In genomic region chr3:81023568-81023967, GRCm38 (mm10) we compare ENCODE assay signal across 20 mouse cellular contexts. TPM values are rescaled to one million over a fixed set of nuclear protein-coding genes. Genes with fewer than 3 reads are reported as not detected.
DNase-seq lines count a peak whose midpoint lies in the region; ATAC-seq lines count a peak whose summit lies in the region.
"Had no signal": no experiment of that assay in that cellular context is flagged by ENCODE, and none has a peak within 500 bp of the region (broad histone marks: within the 10 kb centered on the region; RNA-seq: fewer than 3 reads in every experiment).

No protein-coding gene starts in this region.

- H3K9ac ChIP-seq in forebrain, embryonic 11.5 days (ENCODE audit: low read length) = no peak overlapping the region
- no peak overlapping the region for H3K9ac ChIP-seq in forebrain, embryonic 12.5 days
- H3K9ac ChIP-seq in neural tube, embryonic 12.5 days = no peak overlapping the region
- no peak overlapping the region for H3K9ac ChIP-seq in midbrain, embryonic 13.5 days (replicated peaks)
- H3K9ac ChIP-seq: embryonic facial prominence, embryonic 15.5 days; heart, embryonic 15.5 days; liver, embryonic 15.5 days had no signal

- no peak for DNase-seq in forebrain, embryonic 11.5 days (ENCODE audit: low spot score)
- no peak for DNase-seq in neural tube, embryonic 10.5 days (ENCODE audit: extremely low spot score, low spot score)
- DNase-seq in adipocyte (ENCODE audit: low spot score) = no peak
- DNase-seq in yolk sac, embryonic 10.5 days (ENCODE audit: low spot score) = no peak
- no peak for DNase-seq in thymus, postnatal 14 days
- DNase-seq: adrenal gland, postnatal 25 days; cerebellum, adult 18-20 months; cerebellum, postnatal 25 days; gastrocnemius, postnatal 36 days; heart, postnatal 4 days; kidney, adult 11 months; layer of hippocampus, postnatal 36 days had no signal

- 42% methylated on average over 1 of the region's 1 CpGs for WGBS in forebrain, embryonic 11.5 days
- 23% methylated on average over 1 of the region's 1 CpGs for WGBS in forebrain, embryonic 12.5 days
- WGBS in neural tube, embryonic 12.5 days = 33% methylated on average over 1 of the region's 1 CpGs
- WGBS in midbrain, embryonic 13.5 days = 10% methylated on average over 1 of the region's 1 CpGs

- no peak overlapping the region for H3K4me2 ChIP-seq in forebrain, embryonic 11.5 days (ENCODE audit: low read depth, low read length, severe bottlenecking)
- no peak overlapping the region for H3K4me2 ChIP-seq in forebrain, embryonic 12.5 days
- H3K4me2 ChIP-seq in neural tube, embryonic 12.5 days (replicated peaks) = no peak overlapping the region
- no peak overlapping the region for H3K4me2 ChIP-seq in midbrain, embryonic 13.5 days (replicated peaks)
- H3K4me2 ChIP-seq: embryonic facial prominence, embryonic 15.5 days; heart, embryonic 15.5 days; liver, embryonic 15.5 days had no signal

- peak; percentile 40; the same call in 1 of the 2 replicates for ATAC-seq in forebrain, embryonic 11.5 days (replicated peaks; ENCODE audit: low FRiP score)
- ATAC-seq in forebrain, embryonic 12.5 days (ENCODE audit: low FRiP score) = no peak
- peak; percentile 39; the same call in 1 of the 2 replicates for ATAC-seq in neural tube, embryonic 12.5 days (ENCODE audit: low FRiP score, low read depth)
- peak; percentile 83 for ATAC-seq in midbrain, embryonic 13.5 days
- ATAC-seq: lung, postnatal 0 days had no signal

- H3K36me3 ChIP-seq in forebrain, embryonic 11.5 days (ENCODE audit: control insufficient read depth, insufficient read depth, low read length) = no peaks in the 10 kb centered on the region
- H3K36me3 ChIP-seq in forebrain, embryonic 12.5 days (replicated peaks) = no peaks in the 10 kb centered on the region
- no peaks in the 10 kb centered on the region for H3K36me3 ChIP-seq in neural tube, embryonic 12.5 days
- no peaks in the 10 kb centered on the region for H3K36me3 ChIP-seq in midbrain, embryonic 13.5 days
- H3K36me3 ChIP-seq: embryonic facial prominence, embryonic 15.5 days; heart, embryonic 15.5 days; liver, embryonic 15.5 days had no signal

- H3K27me3 ChIP-seq in forebrain, embryonic 11.5 days (ENCODE audit: control insufficient read depth, insufficient read depth, low read length) = no peaks in the 10 kb centered on the region
- no peaks in the 10 kb centered on the region for H3K27me3 ChIP-seq in forebrain, embryonic 12.5 days
- no peaks in the 10 kb centered on the region for H3K27me3 ChIP-seq in neural tube, embryonic 12.5 days (replicated peaks)
- peaks cover 4% of the 10 kb centered on the region; the same call in 1 of the 2 replicates for H3K27me3 ChIP-seq in midbrain, embryonic 13.5 days
- H3K27me3 ChIP-seq: embryonic facial prominence, embryonic 15.5 days; heart, embryonic 15.5 days; liver, embryonic 15.5 days had no signal

- H3K4me1 ChIP-seq in forebrain, embryonic 11.5 days (replicated peaks; ENCODE audit: control insufficient read depth, insufficient read depth, low read length) = no peaks in the 10 kb centered on the region
- no peaks in the 10 kb centered on the region for H3K4me1 ChIP-seq in forebrain, embryonic 12.5 days
- H3K4me1 ChIP-seq in neural tube, embryonic 12.5 days = no peaks in the 10 kb centered on the region
- 0 out of 2 replicates have a peak, but pooled peaks cover 4% of the 10 kb centered on the region for H3K4me1 ChIP-seq in midbrain, embryonic 13.5 days (replicated peaks)
- H3K4me1 ChIP-seq: embryonic facial prominence, embryonic 15.5 days; heart, embryonic 15.5 days; liver, embryonic 15.5 days had no signal

- H3K4me3 ChIP-seq in forebrain, embryonic 11.5 days (ENCODE audit: low read depth, low read length) = no peak overlapping the region
- H3K4me3 ChIP-seq in forebrain, embryonic 12.5 days (replicated peaks) = no peak overlapping the region
- no peak overlapping the region for H3K4me3 ChIP-seq in neural tube, embryonic 12.5 days
- no peak overlapping the region for H3K4me3 ChIP-seq in midbrain, embryonic 13.5 days (replicated peaks)
- H3K4me3 ChIP-seq: embryonic facial prominence, embryonic 15.5 days; heart, embryonic 15.5 days; liver, embryonic 15.5 days had no signal

- no peaks in the 10 kb centered on the region for H3K9me3 ChIP-seq in forebrain, embryonic 11.5 days (ENCODE audit: control insufficient read depth, low read length)
- H3K9me3 ChIP-seq in forebrain, embryonic 12.5 days = no peaks in the 10 kb centered on the region
- no peaks in the 10 kb centered on the region for H3K9me3 ChIP-seq in neural tube, embryonic 12.5 days
- no peaks in the 10 kb centered on the region for H3K9me3 ChIP-seq in midbrain, embryonic 13.5 days
- H3K9me3 ChIP-seq: embryonic facial prominence, embryonic 15.5 days; heart, embryonic 15.5 days; liver, embryonic 15.5 days had no signal

- no peak overlapping the region for H3K27ac ChIP-seq in forebrain, embryonic 11.5 days (ENCODE audit: low read depth, low read length)
- H3K27ac ChIP-seq in forebrain, embryonic 12.5 days = no peak overlapping the region
- no peak overlapping the region for H3K27ac ChIP-seq in neural tube, embryonic 12.5 days
- no peak overlapping the region for H3K27ac ChIP-seq in midbrain, embryonic 13.5 days
- H3K27ac ChIP-seq: embryonic facial prominence, embryonic 15.5 days; heart, embryonic 15.5 days; kidney, postnatal 0 days; liver, embryonic 15.5 days had no signal

RNA-seq across cellular contexts. Expression of gene Pdgfc, which starts 12.6 kb away (rescaled TPM):
- 11.2 and 12.6 TPM in 2 replicates for polyA plus RNA-seq in forebrain, embryonic 11.5 days (2014; fragmentation: Nextera tagmentation; extraction: Ambion mirVana)
- polyA plus RNA-seq in forebrain, embryonic 12.5 days (2016; fragmentation: Nextera tagmentation; extraction: Ambion mirVana) = 10.1 and 11.4 TPM in 2 replicates
- 10.4 and 10.5 TPM in 2 replicates for polyA plus RNA-seq in neural tube, embryonic 12.5 days (2016; fragmentation: Nextera tagmentation; extraction: Ambion mirVana)
- polyA plus RNA-seq in midbrain, embryonic 13.5 days (2015; fragmentation: Nextera tagmentation; extraction: Ambion mirVana) = 4.0 and 4.6 TPM in 2 replicates
